Mouse (Mus musculus): ENCODE data around the gene Cul4a.

DNA sequence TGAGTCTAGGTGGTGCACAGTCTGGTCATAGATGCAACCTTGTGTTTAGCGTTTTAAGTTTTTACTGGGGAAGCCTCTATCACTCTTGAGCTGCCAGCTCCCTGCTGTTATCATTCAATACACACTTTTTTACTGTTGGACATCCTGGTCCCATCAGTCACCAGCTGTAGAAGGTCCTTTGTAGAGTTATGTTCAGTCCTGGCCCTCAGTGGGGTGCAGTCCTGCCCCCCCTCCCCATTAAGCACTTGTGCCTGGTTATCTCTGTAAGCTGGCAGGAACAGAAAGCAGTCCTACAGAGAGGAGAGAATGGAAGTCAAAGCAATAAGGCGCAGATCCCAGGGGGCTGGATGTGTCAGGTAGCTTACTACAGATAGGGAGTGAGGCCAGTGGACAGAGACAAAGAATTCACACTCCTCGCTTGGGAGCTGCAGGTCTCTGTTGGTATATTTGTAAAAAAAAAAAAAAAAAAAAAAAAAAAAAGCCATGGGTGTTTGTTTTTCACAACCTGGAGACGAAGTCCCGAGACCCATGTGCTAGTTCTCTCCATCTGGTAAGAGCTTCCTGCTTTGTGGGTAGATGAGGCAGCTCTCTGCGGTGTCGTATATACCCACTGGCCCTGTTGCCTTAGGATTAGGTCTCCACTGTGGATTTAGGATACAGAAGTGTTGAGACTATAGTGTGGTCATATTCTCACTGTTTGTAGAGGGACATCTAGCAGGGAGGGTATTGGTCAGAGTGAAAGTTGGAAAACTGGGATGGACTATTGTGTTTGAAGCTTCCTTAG, 15.7 kb downstream of the Cul4a start:
- TF ChIP-seq CTCF (conservative IDR thresholded peaks at IDR 0.05; ENCODE audit: insufficient read depth, insufficient read length, low read depth, low read length) = no peak
- no peak for TF ChIP-seq POLR2A (IDR thresholded peaks at IDR 0.05; ENCODE audit: low read depth, low read length)
